Mouse (Mus musculus) cerebellum, adult 2 months (tissue): ENCODE results near the gene Krtap4-6. TPM values are rescaled to one million over a fixed set of nuclear protein-coding genes. Genes with fewer than 3 reads are reported as not detected.
"Not testable (repeated sequence)": the region's sequence is repeated elsewhere in the genome, so short reads cannot be mapped to it uniquely, and the experiment has no call there.

ENCODE experiments used
- DNase-seq, 2 experiments: peaks; one replicate each; pipeline ENCODE4 v3.0.0; 2021
- H3K27ac ChIP-seq: fragments of 200-500 bp; 2 replicates; pipeline ENCODE4 v1.5.1; 2012; ENCODE audit warnings: low read length, control low read depth, inconsistent platforms; ENCODE audit not compliant: insufficient read depth
- H3K27me3 ChIP-seq: fragments of 200-500 bp; 2 replicates; pipeline ENCODE4 v1.6.1; 2012; ENCODE audit warnings: inconsistent platforms, mild to moderate bottlenecking, low read length, moderate library complexity; ENCODE audit not compliant: control insufficient read depth, insufficient read depth
- H3K4me1 ChIP-seq: fragments of 200-500 bp; 2 replicates; pipeline ENCODE4 v1.6.1; 2011; ENCODE audit warnings: low read length; ENCODE audit not compliant: control insufficient read depth, insufficient read depth
- H3K4me3 ChIP-seq: fragments of 200-500 bp; replicated peaks from 2 replicates; pipeline ENCODE3; 2011; ENCODE audit warnings: mild to moderate bottlenecking, low read depth, low read length, control low read depth; ENCODE audit not compliant: insufficient read depth
- CTCF ChIP-seq: fragments of 200-500 bp; IDR thresholded peaks from 2 replicates; pipeline ENCODE4 v1.5.1; 2011; ENCODE audit warnings: low read depth, mild to moderate bottlenecking, control low read depth, low read length, moderate library complexity, borderline replicate concordance; ENCODE audit not compliant: insufficient read depth
- POLR2A ChIP-seq: fragments of 200-500 bp; IDR thresholded peaks from 2 replicates; pipeline ENCODE4 v1.6.1; 2011; ENCODE audit warnings: low read length, control low read depth, borderline replicate concordance; ENCODE audit not compliant: insufficient read depth
- WGBS: fragments of 180-500 bp; shearing (Covaris S2); methylation state at CpG from one replicate; pipeline ENCODE4 v1.1.7; 2018; 5-methylcytosine and 5-hydroxymethylcytosine counted together
- polyA plus RNA-seq: library from polyadenylated mRNA; depleted of rRNA; stranded (reverse); fragments of >200 nt; gene quantifications from 2 replicates; pipeline ENCODE4 v1.2.3, GENCODE M21; 2012; rRNA removed

The Krtap4-6 gene
- not detected in 2 replicates for polyA plus RNA-seq

- Histone ChIP-seq H3K4me3 (no peak within 1 kb of the TSS), H3K27ac (no peak within 1 kb of the TSS), H3K4me1 (no peaks in the 10 kb centered on the region), H3K27me3 (no peaks in the 10 kb centered on the region)
- no peak for DNase-seq
- TF ChIP-seq POLR2A, result no peak
- TF ChIP-seq CTCF, result no peak
Observed at GRCm38 (mm10) chr11:99665860-99666259, at the start of gene Krtap4-6. TSS of gene Krtap4-6 (minus strand) at chr11:99665960.

- Histone ChIP-seq H3K4me3 (no peak within 1 kb of the TSS), H3K4me1 (no peaks in the 10 kb centered on the region), H3K27me3 (no peaks in the 10 kb centered on the region), H3K27ac (no peak within 1 kb of the TSS)
- no peak for TF ChIP-seq POLR2A
- no peak for TF ChIP-seq CTCF
- WGBS, result 76% methylated on average over 1 of the region's 1 CpGs
- no peak for DNase-seq
Observed at GRCm38 (mm10) chr11:99690463-99690862, 24.7 kb upstream of the Krtap4-6 start, which contains the start of gene Gm14190. TSS of gene Gm14190 (minus strand) at chr11:99690740.

DNA sequence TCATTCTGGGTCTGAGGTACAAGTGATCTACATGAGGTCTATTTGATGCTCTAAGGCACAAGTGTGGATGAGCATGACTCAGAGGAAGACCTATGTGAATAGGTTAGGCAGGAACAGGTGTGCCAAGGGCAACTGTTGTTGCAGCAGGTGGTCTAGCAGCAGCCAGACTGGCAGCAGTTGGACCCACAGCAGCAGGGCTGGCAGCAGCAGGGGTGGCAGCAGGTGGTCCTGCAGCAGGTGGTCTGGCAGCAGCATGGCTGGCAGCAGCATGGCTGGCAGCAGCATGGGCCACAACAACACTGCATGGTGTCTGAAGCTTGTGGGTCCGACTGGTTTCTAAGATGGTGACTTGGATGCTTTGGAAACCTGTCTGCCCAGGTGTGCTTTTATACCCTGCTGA lies 19.5 kb upstream of the Krtap4-6 start:
- not testable (repeated sequence) for H3K27me3 ChIP-seq, H3K4me3 ChIP-seq, H3K4me1 ChIP-seq, H3K27ac ChIP-seq, DNase-seq
- 4% methylated on average over 1 of the region's 1 CpGs for WGBS

GRCm38 (mm10) chr11:99683481-99683880 lies 17.7 kb upstream of the Krtap4-6 start:
- WGBS, result 43% methylated on average over 2 of the region's 2 CpGs
- Histone ChIP-seq H3K27me3 (no peaks in the 10 kb centered on the region), H3K27ac (no peak overlapping the region), H3K4me1 (no peaks in the 10 kb centered on the region), H3K4me3 (no peak overlapping the region)
- TF ChIP-seq CTCF, result no peak
- no peak for TF ChIP-seq POLR2A
- no peak for DNase-seq

GRCm38 (mm10) chr11:99662802-99663201 lies 3.0 kb downstream of the Krtap4-6 start:
- no peak overlapping the region for H3K4me3 ChIP-seq
- 80% methylated on average over 10 of the region's 10 CpGs for WGBS
- H3K4me1 ChIP-seq, result no peaks in the 10 kb centered on the region
- no peak for DNase-seq
- no peaks in the 10 kb centered on the region for H3K27me3 ChIP-seq
- H3K27ac ChIP-seq, result no peak overlapping the region
- TF ChIP-seq CTCF (no peak), POLR2A (no peak)

GRCm38 (mm10) chr11:99659256-99659655 lies 6.5 kb downstream of the Krtap4-6 start:
- TF ChIP-seq POLR2A (no peak), CTCF (no peak)
- no peak for DNase-seq
- Histone ChIP-seq H3K4me1 (no peaks in the 10 kb centered on the region), H3K27me3 (no peaks in the 10 kb centered on the region), H3K27ac (no peak overlapping the region), H3K4me3 (no peak overlapping the region)
- WGBS, result 88% methylated on average over 4 of the region's 4 CpGs

DNA sequence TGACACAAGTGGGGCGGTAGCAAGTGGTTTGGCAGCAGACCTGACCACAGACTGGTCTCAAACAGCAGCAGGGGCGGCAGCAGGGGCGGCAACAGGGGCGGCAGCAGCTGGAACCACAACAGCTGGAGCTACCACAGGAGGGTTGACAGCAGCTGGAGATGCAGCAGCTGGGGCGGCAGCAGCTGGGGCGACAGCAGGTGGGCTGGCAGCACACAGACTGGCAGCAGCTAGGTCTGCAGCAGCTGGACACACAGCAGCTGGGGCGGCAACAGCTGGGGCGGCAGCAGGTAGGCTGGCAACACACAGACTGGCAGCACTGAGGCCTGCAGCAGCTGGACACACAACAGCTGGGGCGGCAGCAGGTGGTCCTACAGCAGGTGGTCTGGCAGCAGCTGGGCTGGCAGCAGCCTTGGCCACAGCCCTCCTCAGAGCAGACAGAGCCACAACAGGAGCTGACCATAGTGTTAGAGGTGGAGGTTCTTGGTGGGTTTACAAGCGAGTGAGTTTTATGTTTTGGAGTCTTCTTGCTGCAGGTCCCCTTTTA lies 7.2 kb downstream of the Krtap4-6 start, which contains the start of gene Gm11563:
Gene Gm11563, minus strand, starts transcription at position 494 of the 544 bp plus-strand sequence.
- H3K27ac ChIP-seq, result not testable (repeated sequence)

DNA sequence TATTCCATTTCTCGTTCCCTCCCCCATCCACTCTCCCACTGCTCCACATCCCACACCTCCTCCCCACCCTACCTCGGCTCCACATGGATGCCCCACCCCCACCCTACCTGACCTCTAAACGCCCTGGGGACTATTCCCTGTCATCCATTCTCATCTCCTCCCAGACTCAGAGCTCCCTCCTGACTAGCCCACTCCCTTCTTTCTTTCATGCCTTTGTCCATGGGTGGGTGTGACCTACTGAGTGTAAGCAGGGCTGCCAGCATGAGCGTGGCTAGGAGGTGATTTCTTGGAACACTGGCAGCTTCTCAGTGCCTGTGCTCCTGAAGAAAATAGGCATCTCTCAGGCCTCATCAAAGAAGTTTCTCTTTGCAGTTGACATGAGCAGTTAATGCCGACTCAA lies 8.7 kb downstream of the Krtap4-6 start:
- 54% methylated on average over 5 of the region's 5 CpGs for WGBS
- no peaks in the 10 kb centered on the region for H3K4me1 ChIP-seq
- H3K27ac ChIP-seq, result no peak overlapping the region
- no peak overlapping the region for H3K4me3 ChIP-seq
- no peaks in the 10 kb centered on the region for H3K27me3 ChIP-seq
- no peak for TF ChIP-seq POLR2A
- TF ChIP-seq CTCF, result no peak
- no peak for DNase-seq

More for the DNA sequence above, 7.2 kb downstream of the Krtap4-6 start, which contains the start of gene Gm11563:
- not testable (repeated sequence) for H3K4me3 ChIP-seq, H3K4me1 ChIP-seq, DNase-seq, H3K27me3 ChIP-seq
- WGBS, result 68% methylated on average over 10 of the region's 10 CpGs

DNA sequence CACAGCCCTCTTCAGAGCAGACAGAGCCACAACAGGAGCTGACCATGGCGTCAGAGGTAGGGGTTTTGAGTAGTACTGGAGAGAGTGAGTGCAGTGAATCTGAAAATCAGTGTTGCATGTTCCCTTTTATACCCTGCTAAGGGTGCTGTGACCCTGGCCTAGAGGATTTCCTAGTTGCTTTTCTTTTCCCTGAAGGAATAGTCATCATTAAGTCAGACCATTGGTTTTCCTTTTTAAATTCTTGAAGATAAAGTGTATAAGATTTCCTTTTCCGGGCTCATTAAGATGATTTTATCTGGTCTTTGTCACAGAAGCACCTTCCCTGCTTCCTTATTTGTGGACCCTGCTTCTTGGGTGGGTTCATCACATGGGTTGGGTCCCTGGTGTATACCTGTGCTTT lies 15.6 kb downstream of the Krtap4-6 start, which contains the start of gene Gm11555:
Gene Gm11555, minus strand, starts transcription at position 101 of the 400 bp plus-strand sequence.
- TF ChIP-seq POLR2A (no peak), CTCF (no peak)
- 77% methylated on average over 2 of the region's 2 CpGs for WGBS
- Histone ChIP-seq H3K27ac (no peak within 1 kb of the TSS), H3K4me3 (no peak within 1 kb of the TSS), H3K4me1 (no peaks in the 10 kb centered on the region), H3K27me3 (no peaks in the 10 kb centered on the region)
- DNase-seq, result no peak
